Mouse (Mus musculus) liver, embryonic 14.5 days (tissue): ENCODE measurements at regions not wholly inside any gene's neighbourhood (a gene's known extent, or its start where the extent isn't known, plus 50 kb on each side); places are given as distances from the start of the nearest gene placed in this dataset.

Source experiments
- CTCF ChIP-seq: IDR thresholded peaks from 2 replicates; pipeline ENCODE4 v1.5.1; 2016; ENCODE audit warnings: antibody characterized with exemption, low read depth, control low read depth
- EP300 ChIP-seq: IDR thresholded peaks from 2 replicates; pipeline ENCODE4 v1.6.1; 2016; ENCODE audit warnings: antibody characterized with exemption, low read depth

GRCm38 (mm10) chr5:28775648-28776359 is 308.7 kb upstream of the Shh start:
- TF ChIP-seq CTCF = no peak
- no peak for TF ChIP-seq EP300
